Mouse (Mus musculus) bone marrow macrophage, adult 2 months (primary cell): ENCODE measurements around the gene Maml2. TPM values are rescaled to one million over a fixed set of nuclear protein-coding genes. Genes with fewer than 3 reads are reported as not detected.

ENCODE experiments used
- H3K27ac ChIP-seq: 2 replicates; pipeline ENCODE4 v1.5.1; 2012; ENCODE audit warnings: low read depth, low read length; ENCODE audit not compliant: insufficient read depth
- H3K4me1 ChIP-seq: 2 replicates; pipeline ENCODE4 v1.6.1; 2012; ENCODE audit warnings: low read length; ENCODE audit not compliant: control insufficient read depth, insufficient read depth
- H3K4me3 ChIP-seq: 2 replicates; pipeline ENCODE4 v1.5.1; 2012; ENCODE audit warnings: mild to moderate bottlenecking, low read length, moderate library complexity; ENCODE audit not compliant: insufficient read depth
- CTCF ChIP-seq: IDR thresholded peaks from 2 replicates; pipeline ENCODE4 v1.5.1; 2012; ENCODE audit warnings: low read depth, mild to moderate bottlenecking, low read length, moderate library complexity
- POLR2A ChIP-seq: IDR thresholded peaks from 2 replicates; pipeline ENCODE4 v1.6.1; 2012; ENCODE audit warnings: mild to moderate bottlenecking, low read depth, low read length, borderline replicate concordance
- polyA plus RNA-seq: library from polyadenylated mRNA; stranded (reverse); fragments of >200 nt; gene quantifications from 2 replicates; pipeline ENCODE4 v1.2.4, GENCODE M21; 2012; ENCODE audit not compliant: missing spikeins, insufficient read depth, insufficient read length

Maml2 gene
- polyA plus RNA-seq, 1 experiment, result 9.3 TPM

DNA sequence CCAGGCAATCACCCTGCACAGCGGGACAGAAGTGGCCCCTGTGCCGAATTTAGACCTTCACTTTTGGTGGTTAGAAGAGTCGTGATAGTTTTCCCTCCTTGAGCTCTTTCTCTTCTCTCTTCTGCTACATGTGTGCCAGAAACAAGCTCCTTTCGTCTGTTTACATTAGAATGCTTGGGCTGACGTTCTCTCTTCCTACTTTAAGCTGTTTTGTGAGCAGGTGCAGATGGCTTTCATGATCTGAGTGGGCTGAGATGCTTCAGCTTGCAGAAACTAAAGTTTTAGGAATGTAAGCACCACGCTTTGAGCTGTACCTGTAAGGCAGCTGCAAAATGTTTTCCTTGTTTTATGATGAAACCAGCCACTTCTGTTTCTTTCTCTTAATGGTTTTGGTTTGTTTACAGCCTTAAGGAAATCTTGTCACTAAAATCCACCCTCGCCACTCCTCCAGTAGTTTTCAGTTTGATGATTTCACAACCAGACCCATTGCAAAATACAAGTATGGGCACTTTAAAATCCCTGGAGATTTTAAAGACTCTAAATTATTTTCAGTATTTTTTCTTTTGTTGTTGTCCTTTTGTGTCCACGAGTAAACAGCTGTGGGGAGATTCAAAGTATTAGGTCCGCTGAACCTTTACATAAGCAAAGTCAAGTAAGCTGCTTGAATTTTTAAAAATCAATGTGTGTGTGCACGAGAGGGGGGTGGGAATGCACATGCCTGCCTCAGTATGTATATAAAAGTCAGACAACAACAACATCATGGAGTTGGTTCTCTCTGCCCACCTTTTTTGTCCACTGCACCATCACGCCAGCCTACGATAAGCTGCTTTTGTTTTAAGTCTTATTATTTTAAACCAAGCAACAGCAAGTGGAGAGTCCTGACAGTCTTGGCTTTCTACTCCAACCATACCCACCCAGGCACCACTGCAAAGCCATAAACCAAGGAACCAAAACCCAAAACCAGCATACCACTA lies 186.8 kb downstream of the Maml2 start:
- Histone ChIP-seq H3K4me1 (peaks cover 4% of the 10 kb centered on the region), H3K27ac (no peak overlapping the region), H3K4me3 (no peak overlapping the region)
- TF ChIP-seq CTCF (no peak), POLR2A (no peak)

DNA sequence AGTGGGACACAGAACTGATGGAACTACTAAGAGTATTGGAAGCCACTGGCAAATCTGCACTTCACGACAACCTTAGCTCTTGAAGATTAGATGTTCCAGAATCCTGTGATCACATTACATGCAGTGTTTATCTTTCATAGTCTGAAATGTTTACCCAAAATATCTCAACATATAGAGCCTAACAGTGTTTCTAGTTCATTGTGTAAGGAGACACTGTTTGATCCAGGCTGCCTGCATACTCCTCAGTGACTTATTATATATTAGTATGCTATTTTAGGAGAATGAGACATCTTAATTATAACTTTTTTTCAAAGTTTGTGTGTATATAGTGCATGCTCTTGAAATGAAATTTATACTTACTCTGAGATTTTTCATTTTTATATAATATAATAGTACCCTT lies 188.2 kb downstream of the Maml2 start:
- TF ChIP-seq POLR2A, result no peak
- no peak for TF ChIP-seq CTCF
- no peak overlapping the region for H3K4me3 ChIP-seq
- H3K4me1 ChIP-seq, result peaks cover 4% of the 10 kb centered on the region
- no peak overlapping the region for H3K27ac ChIP-seq

DNA sequence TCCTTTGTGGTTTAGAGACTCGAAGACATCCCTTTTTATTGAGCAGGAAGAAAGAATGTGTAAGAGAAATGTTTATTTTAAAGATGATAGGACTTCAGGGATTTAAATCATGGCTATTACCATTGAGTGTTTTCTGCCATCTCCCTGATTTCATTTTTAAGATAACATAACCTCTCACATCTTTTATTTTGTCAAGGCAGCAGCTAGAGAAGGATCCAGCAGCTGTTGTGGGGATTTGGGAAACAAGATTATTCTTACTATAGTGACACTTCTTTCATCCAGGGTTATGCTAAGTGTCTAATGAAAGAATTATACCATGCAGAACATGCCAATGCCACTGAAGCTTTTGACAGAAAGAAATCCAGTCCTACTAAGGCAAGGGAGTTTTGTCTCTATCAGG lies 193.3 kb downstream of the Maml2 start:
- TF ChIP-seq POLR2A (no peak), CTCF (no peak)
- Histone ChIP-seq H3K27ac (no peak overlapping the region), H3K4me3 (no peak overlapping the region), H3K4me1 (no peaks in the 10 kb centered on the region; the same call in none of the 2 replicates)

DNA sequence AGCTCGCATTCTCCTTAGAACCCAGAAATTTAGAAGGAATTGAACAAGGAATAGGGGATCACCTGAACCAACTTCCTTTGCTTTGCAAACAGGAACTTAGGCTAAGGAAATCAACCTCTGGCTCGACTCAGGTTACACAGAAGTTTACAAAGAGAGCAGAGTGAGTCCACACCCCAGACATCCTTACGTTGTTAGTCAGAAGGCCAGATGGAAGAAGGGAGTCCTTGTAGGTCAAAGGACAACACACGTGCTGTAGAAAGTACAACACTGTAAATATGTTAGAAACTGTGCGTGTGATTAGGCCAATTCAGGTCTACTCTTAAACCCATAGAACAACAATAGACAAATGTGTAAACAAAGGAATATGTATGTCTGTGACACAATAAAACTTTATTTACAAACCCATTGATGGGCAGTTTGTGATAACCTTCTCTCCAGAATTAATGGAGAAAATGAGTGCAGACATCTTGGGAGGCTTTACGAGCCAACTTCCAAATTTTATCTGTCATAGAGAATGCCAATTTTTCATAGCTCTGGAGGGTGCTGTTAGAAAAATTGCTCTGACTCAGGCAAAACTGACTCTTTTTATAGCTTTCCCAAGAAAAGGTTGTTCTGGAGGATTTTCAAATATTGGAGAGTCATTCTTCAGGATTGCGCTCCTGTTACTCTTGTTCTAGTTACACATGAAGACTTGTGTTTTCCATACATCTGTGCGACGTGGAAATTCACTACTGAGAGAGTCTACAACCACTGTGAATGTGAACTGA lies 194.3 kb downstream of the Maml2 start:
- Histone ChIP-seq H3K4me3 (no peak overlapping the region), H3K4me1 (no peaks in the 10 kb centered on the region; the same call in none of the 2 replicates), H3K27ac (no peak overlapping the region)
- TF ChIP-seq CTCF (no peak), POLR2A (no peak)

DNA sequence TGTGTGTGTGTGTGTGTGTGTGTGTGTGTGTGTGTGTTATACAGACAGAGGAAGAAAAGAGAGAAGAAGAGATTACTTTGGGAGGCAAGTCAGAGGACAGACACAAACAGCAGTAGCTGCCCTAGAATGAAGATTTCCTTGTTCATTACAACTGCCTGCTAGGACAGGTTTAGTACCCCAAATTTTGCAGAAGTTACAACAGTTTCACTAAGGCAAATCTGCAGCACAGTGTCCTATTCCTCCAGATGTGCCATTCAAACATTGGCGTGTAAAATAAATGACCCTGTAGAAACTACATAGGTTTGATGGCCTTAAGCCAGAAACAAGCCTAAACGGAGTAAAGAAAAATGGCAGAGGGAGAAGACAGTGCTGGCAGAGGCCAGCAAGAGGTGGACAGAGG lies 195.1 kb downstream of the Maml2 start:
- Histone ChIP-seq H3K4me3 (no peak overlapping the region), H3K4me1 (no peaks in the 10 kb centered on the region; the same call in none of the 2 replicates), H3K27ac (no peak overlapping the region)
- TF ChIP-seq POLR2A, result no peak
- no peak for TF ChIP-seq CTCF

DNA sequence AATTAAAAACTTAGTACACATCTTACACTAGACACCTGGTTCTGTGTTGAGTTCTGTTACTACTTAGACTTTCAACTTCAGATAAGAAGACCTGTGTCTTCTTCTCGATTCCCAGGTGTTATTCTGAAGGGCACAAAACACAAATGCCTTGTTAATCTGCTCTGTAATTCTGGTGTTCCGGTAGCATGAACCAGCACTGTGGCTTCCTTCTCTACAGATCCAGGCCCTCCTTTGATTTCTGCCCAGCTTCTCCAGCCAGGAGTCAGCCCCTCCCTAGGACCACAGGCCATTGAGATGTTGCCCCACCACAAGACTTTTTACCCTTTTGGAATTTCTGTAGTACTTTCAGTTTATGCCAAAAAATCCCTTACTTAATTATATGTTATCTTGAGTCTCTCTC lies 196.0 kb downstream of the Maml2 start:
- H3K4me1 ChIP-seq, result peaks cover 3% of the 10 kb centered on the region

DNA sequence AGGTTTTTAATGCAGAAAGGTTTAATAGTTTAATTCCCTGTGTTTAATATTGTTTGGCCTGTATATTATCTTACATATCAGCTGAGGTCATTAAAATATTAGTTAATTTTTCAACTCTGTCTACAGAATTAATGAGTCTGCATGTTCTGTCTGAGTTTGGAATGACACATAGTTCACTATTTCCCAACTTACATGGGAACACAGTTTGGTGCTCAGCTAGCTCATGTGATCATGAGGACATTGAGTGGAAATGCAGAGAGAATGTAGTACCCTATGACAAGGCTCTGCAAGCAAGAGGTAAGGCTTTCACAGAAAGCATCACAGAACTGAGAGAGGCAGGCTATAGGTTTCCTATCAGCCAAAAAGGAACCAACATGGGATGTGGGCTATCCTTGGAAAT lies 197.8 kb downstream of the Maml2 start:
- Histone ChIP-seq H3K4me3 (no peak overlapping the region), H3K4me1 (peaks cover 3% of the 10 kb centered on the region), H3K27ac (no peak overlapping the region)
- TF ChIP-seq CTCF, result no peak
- no peak for TF ChIP-seq POLR2A

More for the DNA sequence above, 196.0 kb downstream of the Maml2 start:
- TF ChIP-seq POLR2A (no peak), CTCF (no peak)
- Histone ChIP-seq H3K4me3 (no peak overlapping the region), H3K27ac (no peak overlapping the region)

DNA sequence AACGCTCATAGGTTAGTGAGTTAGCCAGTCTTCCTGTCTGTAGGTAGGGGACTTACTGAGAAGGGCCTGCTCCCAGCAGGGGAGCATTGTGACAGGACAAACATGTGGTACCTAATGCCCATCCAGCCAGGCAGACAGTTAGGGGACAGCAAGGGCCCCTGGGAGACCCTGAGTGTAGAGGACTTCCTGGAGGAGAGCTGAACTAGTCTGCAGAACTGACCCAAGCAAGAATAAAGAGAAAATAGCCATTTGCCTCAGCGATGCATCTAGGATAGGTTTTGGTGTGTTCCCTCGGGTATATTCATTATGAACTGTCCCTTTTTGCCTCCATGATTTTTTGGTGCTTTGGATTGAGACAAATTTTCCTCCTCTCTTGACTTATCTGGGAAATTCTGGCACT lies 199.3 kb downstream of the Maml2 start:
- Histone ChIP-seq H3K4me3 (no peak overlapping the region), H3K27ac (no peak overlapping the region), H3K4me1 (peaks cover 3% of the 10 kb centered on the region)
- TF ChIP-seq CTCF, result no peak
- TF ChIP-seq POLR2A, result no peak

DNA sequence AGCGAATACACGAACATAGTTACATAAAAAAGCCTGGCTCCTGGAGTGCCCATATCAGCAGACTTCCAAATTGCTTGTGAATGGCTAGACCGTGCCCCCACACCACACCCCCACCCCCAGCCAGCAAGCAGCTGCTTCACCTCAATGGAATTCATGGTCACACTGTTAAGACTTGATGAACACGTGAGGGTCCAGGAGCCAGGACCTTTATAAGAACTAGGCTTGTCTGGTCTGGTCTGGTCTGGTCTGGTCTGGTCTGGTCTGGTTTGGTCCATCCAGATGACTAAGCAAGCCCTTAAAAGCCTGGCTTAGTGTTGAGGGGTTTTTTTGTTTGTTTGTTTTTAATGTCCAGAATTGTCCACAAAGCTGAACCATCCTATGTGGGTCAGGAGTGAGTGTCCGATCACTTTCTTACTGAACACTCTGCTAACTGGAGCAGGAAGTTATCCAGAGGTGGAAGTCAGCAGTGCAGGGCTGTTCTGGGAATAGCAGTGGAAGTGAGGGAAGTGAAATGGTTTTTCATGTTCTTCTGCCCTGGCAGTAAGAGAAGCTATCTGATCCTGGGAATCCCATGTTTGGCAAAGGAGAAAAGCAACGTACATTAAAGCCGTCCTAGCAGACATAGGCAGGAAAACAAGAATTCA lies 200.1 kb downstream of the Maml2 start:
- Histone ChIP-seq H3K4me1 (peaks cover 3% of the 10 kb centered on the region), H3K27ac (no peak overlapping the region), H3K4me3 (no peak overlapping the region)
- TF ChIP-seq POLR2A (no peak), CTCF (0 out of 2 replicates have a peak, but pooled peaks have one; percentile 11)

DNA sequence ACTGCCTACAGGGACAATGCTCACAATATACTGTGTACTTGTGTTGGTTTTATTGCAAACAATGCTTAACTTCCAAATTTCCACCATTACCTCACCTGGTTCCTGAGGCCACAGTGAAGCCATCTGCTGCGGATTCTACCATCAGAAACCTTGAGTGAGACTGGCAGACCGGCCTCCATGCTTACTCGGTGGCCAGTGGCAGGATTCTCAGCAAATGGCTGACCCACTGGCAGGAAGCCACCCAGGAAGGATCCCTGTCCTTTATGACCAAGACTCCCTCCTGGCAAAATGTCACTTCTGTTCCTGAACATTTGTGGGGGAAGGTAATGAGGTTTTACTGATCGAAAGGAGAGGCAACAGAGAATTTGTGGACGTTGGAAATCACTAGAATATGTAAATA lies 202.3 kb downstream of the Maml2 start:
- Histone ChIP-seq H3K4me3 (no peak overlapping the region), H3K27ac (no peak overlapping the region), H3K4me1 (peaks cover 3% of the 10 kb centered on the region)
- no peak for TF ChIP-seq POLR2A
- no peak for TF ChIP-seq CTCF
